Comparison of ENCODE assay signal across 21 mouse cellular contexts in the genomic region with DNA sequence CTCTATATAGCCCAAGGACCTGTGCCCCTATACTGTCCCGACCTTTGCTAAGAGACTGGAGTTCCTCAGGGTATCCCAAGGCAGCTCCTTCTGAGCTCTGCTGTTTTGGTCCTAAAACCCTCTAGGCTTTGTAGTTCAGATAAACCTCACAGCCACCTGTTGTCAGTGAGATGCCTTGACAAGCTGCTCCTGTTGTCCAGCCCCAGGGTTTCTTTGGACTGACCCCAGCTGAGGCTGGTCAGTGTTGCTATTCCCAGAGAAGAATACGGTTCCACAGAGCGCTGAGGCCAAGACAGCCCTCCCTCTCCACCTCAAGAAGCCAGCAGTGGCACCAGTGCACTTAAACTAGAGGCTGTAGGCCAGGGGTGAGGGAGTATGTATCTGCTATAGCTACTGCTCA.
"Had no signal": no experiment of that assay in that cellular context is flagged by ENCODE, and none has a peak within 500 bp of the region (broad histone marks: within the 10 kb centered on the region; RNA-seq: fewer than 3 reads in every experiment).

No protein-coding gene starts in this region.

- H3K4me2 ChIP-seq: limb, embryonic 12.5 days; limb, embryonic 15.5 days; liver, embryonic 11.5 days; lung, embryonic 14.5 days; midbrain, embryonic 11.5 days; midbrain, embryonic 15.5 days; neural tube, embryonic 13.5 days; stomach, embryonic 15.5 days had no signal

- H3K27ac ChIP-seq: limb, embryonic 12.5 days; limb, embryonic 15.5 days; liver, embryonic 14.5 days; midbrain, embryonic 15.5 days; neural tube, embryonic 13.5 days; stomach, embryonic 15.5 days had no signal

- H3K27me3 ChIP-seq: limb, embryonic 12.5 days; limb, embryonic 15.5 days; midbrain, embryonic 15.5 days; neural tube, embryonic 13.5 days; stomach, embryonic 15.5 days had no signal

- H3K4me1 ChIP-seq: limb, embryonic 12.5 days; limb, embryonic 15.5 days; midbrain, embryonic 15.5 days; neural tube, embryonic 13.5 days; stomach, embryonic 15.5 days had no signal

- H3K36me3 ChIP-seq: limb, embryonic 12.5 days; limb, embryonic 15.5 days; midbrain, embryonic 15.5 days; neural tube, embryonic 13.5 days; stomach, embryonic 15.5 days had no signal

- ATAC-seq: liver, postnatal 0 days; midbrain, embryonic 15.5 days had no signal

- DNase-seq: kidney, adult 8-10 months; kidney, postnatal 14 days; kidney, postnatal 4 days; left cerebral cortex, postnatal 4 days; liver, postnatal 0 days; lung, embryonic 14.5 days; lung, postnatal 10 days; lung, postnatal 36 days; retina, postnatal 1 day; right cerebral cortex, postnatal 25 days; spleen, adult 18-20 months; thymus, postnatal 25 days had no signal

- H3K4me3 ChIP-seq: limb, embryonic 12.5 days; limb, embryonic 15.5 days; megakaryocyte, embryonic 14.5 days; midbrain, embryonic 15.5 days; neural tube, embryonic 13.5 days; stomach, embryonic 15.5 days had no signal

- H3K9me3 ChIP-seq: limb, embryonic 12.5 days; limb, embryonic 15.5 days; megakaryocyte, embryonic 14.5 days; midbrain, embryonic 15.5 days; neural tube, embryonic 13.5 days; stomach, embryonic 15.5 days had no signal

- H3K9ac ChIP-seq: limb, embryonic 12.5 days; limb, embryonic 15.5 days; liver, embryonic 14.5 days; liver, postnatal 0 days; lung, embryonic 14.5 days; midbrain, embryonic 15.5 days; neural tube, embryonic 13.5 days; stomach, embryonic 15.5 days had no signal
